Mouse (Mus musculus) gastrocnemius, adult 2 months (tissue): ENCODE results near the gene Rapsn. TPM values are rescaled to one million over a fixed set of nuclear protein-coding genes. Genes with fewer than 3 reads are reported as not detected.
A peak's percentile ranks its signal among the peaks of the same experiment; 100 is the strongest.
"Not testable (repeated sequence)": the region's sequence is repeated elsewhere in the genome, so short reads cannot be mapped to it uniquely, and the experiment has no call there.

Source experiments
- DNase-seq: peaks from one replicate; pipeline ENCODE4 v3.0.0; 2022
- H3K27ac ChIP-seq: fragments of 200-600 bp; 2 replicates; pipeline ENCODE4 v1.8.1; 2022; ENCODE audit warnings: mild to moderate bottlenecking
- H3K4me3 ChIP-seq: fragments of 200-600 bp; 2 replicates; pipeline ENCODE4 v1.8.1; 2022; ENCODE audit warnings: mild to moderate bottlenecking, moderate library complexity
- CTCF ChIP-seq: fragments of 200-600 bp; IDR thresholded peaks from 2 replicates; pipeline ENCODE4 v1.8.1; 2022; ENCODE audit warnings: antibody characterized with exemption, mild to moderate bottlenecking, moderate library complexity
- intact Hi-C: fragments of 180-260 bp; cut with DNase I; formaldehyde crosslinking; loops from one replicate; pipeline ENCODE4 v1.15.1; 2025
- long read RNA-seq, 2 experiments: library from polyadenylated mRNA; stranded (forward); transcript quantifications; one replicate each; pipeline ENCODE4 v2.0.0; 2021
- total RNA-seq, 2 experiments: library from RNA; stranded (reverse); gene quantifications; 2 replicates each; pipeline ENCODE4 v1.2.3; 2021

The Rapsn gene
- 10 to 100 TPM; 28.3 to 30.2 TPM for total RNA-seq
- long read RNA-seq, experiment 1, transcript Rapsn-201 (8 exons, 1,606 nt): major isoform, 62 of 70 reads
- long read RNA-seq, experiment 1, transcript Rapsn-203 (7 exons, 1,458 nt): minor isoform, 5 of 70 reads
- long read RNA-seq, experiment 1, partial matches to known transcripts: 1 of 70 reads
- long read RNA-seq, experiment 1, other reads (novel, unspliced or antisense): 2 of 70 reads
- long read RNA-seq, experiment 2, transcript Rapsn-201 (8 exons, 1,606 nt): major isoform, 50 of 63 reads
- long read RNA-seq, experiment 2, partial matches to known transcripts: 4 of 63 reads
- long read RNA-seq, experiment 2, other reads (novel, unspliced or antisense): 8 of 63 reads

GRCm38 (mm10) chr2:91035385-91035784, at the start of gene Rapsn:
TSS of gene Rapsn (plus strand) at chr2:91035620.
- intact Hi-C loops: loop anchor here (2.0 to 10.0 kb wide), 2 partner anchors 95 to 161 kb away; partner anchors contain the start of gene Celf1
- H3K4me3 ChIP-seq: peak within 1 kb of the TSS; percentile 75
- H3K27ac ChIP-seq: peak within 1 kb of the TSS; percentile 94
- DNase-seq: peak; percentile 91
- no peak; the same call in 1 of the 2 replicates for TF ChIP-seq CTCF

- intact Hi-C loops: no loop called here
- Histone ChIP-seq H3K4me3 (no peak overlapping the region), H3K27ac (peak overlapping the region; percentile 16; the same call in 1 of the 2 replicates)
- DNase-seq: no peak
- TF ChIP-seq CTCF: no peak
Measured at GRCm38 (mm10) chr2:90986055-90986454, 49.4 kb upstream of the Rapsn start.

DNA sequence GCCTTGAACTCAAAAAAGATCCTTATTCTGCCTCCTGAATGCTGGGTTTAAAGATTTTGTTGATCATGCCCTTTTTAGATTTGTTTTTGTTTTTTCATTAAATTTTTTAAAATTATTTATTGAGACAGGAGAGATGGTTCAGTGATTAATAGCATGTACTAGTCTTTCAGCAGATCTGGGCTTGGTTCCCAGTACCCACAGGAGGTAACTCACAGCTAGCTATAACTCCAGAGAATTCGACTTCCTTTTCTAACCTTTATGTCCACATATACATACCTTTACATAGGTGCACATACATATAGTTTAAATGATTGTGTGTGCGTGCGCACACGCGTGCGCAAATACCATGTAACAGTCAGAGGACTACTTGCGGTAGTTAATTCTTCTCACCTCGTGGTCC, 26.9 kb upstream of the Rapsn start:
- Histone ChIP-seq H3K27ac (no peak overlapping the region), H3K4me3 (no peak overlapping the region)
- intact Hi-C loops: no loop called here
- TF ChIP-seq CTCF: no peak
- DNase-seq: no peak

- H3K27ac ChIP-seq: peak overlapping the region; percentile 79
- intact Hi-C loops: no loop called here
- no peak for DNase-seq
- no peak for TF ChIP-seq CTCF
- no peak overlapping the region for H3K4me3 ChIP-seq
Measured at GRCm38 (mm10) chr2:91013881-91014280, 21.5 kb upstream of the Rapsn start.

DNA sequence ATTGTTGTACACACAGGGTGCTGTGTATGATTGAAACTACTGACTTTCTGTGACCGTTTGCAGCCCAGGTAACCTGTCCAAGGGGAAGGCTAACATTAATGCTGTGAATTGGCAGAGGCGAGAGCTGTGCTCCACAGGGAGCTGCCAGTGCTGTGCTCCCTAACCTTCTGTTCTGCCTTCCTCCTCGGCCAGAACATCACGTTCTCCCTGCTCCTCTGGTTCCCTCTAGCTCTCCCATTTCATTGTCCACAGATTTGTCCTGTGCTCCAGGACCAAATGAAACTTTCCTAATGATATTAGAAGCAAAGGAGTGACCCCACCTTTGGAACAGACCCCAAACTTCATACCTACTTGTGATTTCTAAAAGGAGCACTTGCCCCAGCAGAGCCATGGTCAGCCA, 20.0 kb upstream of the Rapsn start:
- Histone ChIP-seq H3K27ac (peak overlapping the region; percentile 79), H3K4me3 (no peak overlapping the region)
- DNase-seq: peak; percentile 40
- intact Hi-C loops: no loop called here
- no peak for TF ChIP-seq CTCF

DNA sequence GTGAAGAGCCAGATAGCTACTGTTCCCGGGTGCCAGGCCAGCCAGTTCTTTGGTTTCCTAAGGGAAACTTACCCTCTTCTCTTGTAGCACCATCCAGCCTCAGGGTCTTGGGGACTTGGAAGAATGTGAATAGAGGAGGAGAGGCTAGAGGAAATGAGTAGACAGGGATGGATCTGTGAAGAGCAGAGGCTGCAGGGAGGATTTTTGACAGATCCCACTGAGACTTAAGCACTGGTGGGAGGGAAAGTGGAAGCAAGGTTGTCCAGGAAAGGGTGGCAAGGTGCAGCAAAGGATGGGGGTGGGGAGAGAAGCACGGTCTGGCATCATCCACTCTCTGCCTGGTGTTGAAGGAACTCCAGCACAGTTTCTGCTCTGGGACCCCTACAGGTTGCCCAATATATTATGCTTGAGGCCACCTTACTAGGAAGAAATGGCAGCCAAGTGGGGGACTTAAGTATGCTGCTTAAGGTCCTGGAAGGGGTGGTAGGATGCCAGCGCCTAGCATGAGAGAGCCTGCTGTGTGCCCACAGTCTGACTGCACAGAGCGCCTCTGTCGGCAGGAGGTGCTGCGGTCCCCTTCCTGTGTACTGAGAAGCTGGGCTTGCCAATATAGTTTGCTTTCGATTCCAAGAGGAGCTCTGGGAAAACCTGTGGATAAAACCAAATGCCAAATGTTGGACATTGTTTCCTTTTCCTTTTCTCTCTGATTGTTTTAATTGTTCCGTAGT, 17.2 kb upstream of the Rapsn start:
- intact Hi-C loops: no loop called here
- Histone ChIP-seq H3K27ac (peak overlapping the region; percentile 56), H3K4me3 (no peak overlapping the region)
- DNase-seq: peak; percentile 60
- TF ChIP-seq CTCF: peak; percentile 62

GRCm38 (mm10) chr2:91019911-91020310, 15.5 kb upstream of the Rapsn start:
- intact Hi-C loops: no loop called here
- Histone ChIP-seq H3K4me3 (no peak overlapping the region), H3K27ac (peak overlapping the region; percentile 14; the same call in 1 of the 2 replicates)
- TF ChIP-seq CTCF: no peak
- DNase-seq: no peak

DNA sequence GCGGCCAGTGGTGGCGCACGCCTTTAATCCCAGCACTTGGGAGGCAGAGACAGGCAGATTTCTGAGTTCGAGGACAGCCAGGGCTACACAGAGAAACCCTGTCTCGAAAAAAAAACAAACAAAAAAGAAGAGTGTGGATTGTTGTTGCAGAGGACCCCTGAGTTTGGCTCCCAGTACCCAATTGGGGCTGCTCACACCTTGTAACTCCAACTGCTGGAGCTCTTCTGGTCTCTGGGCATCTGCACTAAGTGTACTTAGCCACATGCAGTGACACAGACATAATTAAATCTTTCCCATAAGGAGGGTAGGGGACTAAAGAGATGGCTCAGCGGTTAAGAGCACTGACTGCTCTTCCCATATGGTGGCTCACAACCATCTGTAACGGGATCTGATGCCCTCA, 13.2 kb upstream of the Rapsn start:
- H3K4me3 ChIP-seq, H3K27ac ChIP-seq, intact Hi-C loops, DNase-seq: not testable (repeated sequence)

DNA sequence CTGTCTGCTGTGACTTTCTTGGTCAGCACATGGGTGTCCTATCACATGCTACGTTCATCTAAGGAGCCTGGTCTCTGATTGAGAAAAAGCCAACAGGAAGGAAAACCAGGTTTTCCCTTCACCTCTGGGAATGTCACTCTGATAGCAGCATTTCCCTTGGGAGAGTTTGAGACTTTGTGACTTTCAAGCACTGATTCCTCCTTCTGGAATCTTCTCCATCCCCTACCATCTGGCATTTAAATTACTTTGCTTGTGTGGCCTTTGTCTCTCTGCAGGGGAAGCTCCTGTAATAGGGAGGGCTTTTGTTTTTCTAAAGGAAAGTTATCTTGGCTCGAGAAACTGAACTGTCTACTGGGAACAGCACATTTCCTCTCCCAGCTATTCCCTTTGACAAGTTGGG, 12.3 kb upstream of the Rapsn start:
- Histone ChIP-seq H3K4me3 (no peak overlapping the region), H3K27ac (peak overlapping the region; percentile 70)
- intact Hi-C loops: no loop called here
- no peak for DNase-seq
- no peak for TF ChIP-seq CTCF

DNA sequence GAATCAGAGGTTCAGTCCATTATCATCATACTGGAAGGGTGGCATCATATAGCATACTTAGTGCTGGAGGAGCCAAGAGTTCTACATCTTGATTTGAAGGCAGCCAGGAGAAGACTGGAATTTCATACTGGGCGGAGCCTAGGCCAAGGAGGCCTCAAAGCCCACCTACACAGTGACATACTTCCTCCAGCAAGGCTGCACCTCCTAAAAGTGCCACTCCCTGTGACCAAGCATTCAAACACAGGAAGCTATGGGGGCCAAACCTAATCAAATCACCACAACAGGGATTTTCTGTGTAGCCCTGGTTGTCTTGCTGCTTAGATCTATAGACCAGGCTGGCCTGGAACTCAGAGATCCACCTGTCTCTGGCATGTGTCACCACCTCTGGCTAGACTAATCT, 11.5 kb upstream of the Rapsn start:
- no peak overlapping the region for H3K4me3 ChIP-seq
- intact Hi-C loops: no loop called here
- H3K27ac ChIP-seq: peak overlapping the region; percentile 70
- no peak for DNase-seq
- no peak for TF ChIP-seq CTCF

DNA sequence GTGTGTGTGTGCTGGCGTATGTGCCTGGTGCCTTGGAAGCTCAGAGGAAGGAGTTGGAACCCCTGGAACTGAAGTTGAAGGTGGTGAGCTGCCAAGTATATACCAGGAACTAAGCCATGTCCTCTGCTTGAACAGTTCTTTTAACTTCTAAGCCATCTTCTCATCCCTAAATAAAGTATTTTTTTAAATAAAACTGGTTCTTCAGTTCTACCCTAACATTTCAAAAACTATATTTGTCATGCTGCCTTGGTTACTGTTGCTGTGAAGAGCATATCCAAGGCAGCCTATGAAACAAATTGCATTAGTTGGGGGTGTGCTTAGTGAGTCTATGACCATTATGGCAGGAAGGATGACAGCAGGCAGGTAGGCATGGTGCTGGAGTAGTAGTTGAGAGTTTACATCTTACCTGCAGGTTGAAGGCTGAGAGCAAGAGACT, 10.3 kb upstream of the Rapsn start:
- intact Hi-C loops: no loop called here
- Histone ChIP-seq H3K4me3 (no peak overlapping the region), H3K27ac (no peak overlapping the region)
- TF ChIP-seq CTCF: no peak
- DNase-seq: no peak

GRCm38 (mm10) chr2:91026491-91026890, 8.9 kb upstream of the Rapsn start:
- Histone ChIP-seq H3K27ac (no peak overlapping the region), H3K4me3 (no peak overlapping the region)
- no peak for DNase-seq
- no peak for TF ChIP-seq CTCF
- intact Hi-C loops: no loop called here
